Mouse (Mus musculus) stomach, postnatal 0 days (tissue): ENCODE data around the gene Foxc2. TPM values are rescaled to one million over a fixed set of nuclear protein-coding genes. Genes with fewer than 3 reads are reported as not detected.
"Not testable (repeated sequence)": the region's sequence is repeated elsewhere in the genome, so short reads cannot be mapped to it uniquely, and the experiment has no call there.

Experiments
- ATAC-seq: fragments of 200-750 bp; cut with Nextera tagmentation; 2 replicates; pipeline ENCODE4 v1.8.0; 2017; ENCODE audit not compliant: low FRiP score, low TSS enrichment
- DNase-seq: peaks from one replicate; pipeline ENCODE4 v3.0.0-alpha.2; 2016; ENCODE audit warnings: low spot score
- H3K27ac ChIP-seq: fragments of 300-500 bp; sonication (generic); replicated peaks from 2 replicates; pipeline ENCODE4 v1.5.1; 2014; ENCODE audit warnings: mild to moderate bottlenecking, control low read depth
- H3K27me3 ChIP-seq: fragments of 300-500 bp; sonication (generic); 2 replicates; pipeline ENCODE4 v1.6.1; 2014; ENCODE audit warnings: low read length; ENCODE audit not compliant: control insufficient read depth, insufficient read depth
- H3K36me3 ChIP-seq: fragments of 300-500 bp; sonication (generic); 2 replicates; pipeline ENCODE4 v1.6.1; 2014; ENCODE audit warnings: low read length, mixed read lengths; ENCODE audit not compliant: control insufficient read depth, insufficient read depth
- H3K4me1 ChIP-seq: fragments of 300-500 bp; sonication (generic); replicated peaks from 2 replicates; pipeline ENCODE4 v1.6.1; 2014; ENCODE audit warnings: antibody characterized with exemption; ENCODE audit not compliant: control insufficient read depth, insufficient read depth
- H3K4me2 ChIP-seq: fragments of 300-500 bp; sonication (generic); replicated peaks from 2 replicates; pipeline ENCODE4 v1.6.1; 2014; ENCODE audit warnings: low read depth, mild to moderate bottlenecking, control low read depth, moderate library complexity
- H3K4me3 ChIP-seq: fragments of 300-500 bp; sonication (generic); 2 replicates; pipeline ENCODE4 v1.5.1; 2014; ENCODE audit warnings: low read depth, low read length, control low read depth
- H3K9ac ChIP-seq: fragments of 300-500 bp; sonication (generic); 2 replicates; pipeline ENCODE4 v1.6.1; 2014; ENCODE audit warnings: mild to moderate bottlenecking, low read length, control low read depth, mixed read lengths
- H3K9me3 ChIP-seq: fragments of 300-500 bp; sonication (generic); 2 replicates; pipeline ENCODE4 v1.6.1; 2016; ENCODE audit warnings: low read length; ENCODE audit not compliant: control insufficient read depth
- CTCF ChIP-seq: IDR thresholded peaks from 2 replicates; pipeline ENCODE4 v1.5.1; 2016; ENCODE audit warnings: antibody characterized with exemption, low read depth, mild to moderate bottlenecking, moderate library complexity
- EP300 ChIP-seq: optimal IDR thresholded peaks from 2 replicates; pipeline ENCODE3; 2016; ENCODE audit warnings: antibody characterized with exemption
- WGBS: fragments of 180-500 bp; shearing (Covaris S2); extraction: QIAGEN DNeasy Blood & Tissue Kit; methylation state at CpG from one replicate; pipeline ENCODE4 v1.1.7; 2014; 5-methylcytosine and 5-hydroxymethylcytosine counted together
- polyA plus RNA-seq: library from polyadenylated mRNA; unstranded; fragments of >200 nt; fragmentation: Nextera tagmentation; extraction: Ambion mirVana; gene quantifications from 2 replicates; pipeline ENCODE4 v1.2.1, GENCODE M21; 2015

The Foxc2 gene
- polyA plus RNA-seq, 1 experiment from 2014 or later = 0.40 TPM

- DNase-seq (no peak), ATAC-seq (peak; percentile 31; the same call in 1 of the 2 replicates)
- Histone ChIP-seq H3K9me3 (no peaks in the 10 kb centered on the region), H3K4me2 (no peak overlapping the region), H3K36me3 (no peaks in the 10 kb centered on the region), H3K4me3 (no peak overlapping the region), H3K27ac (no peak overlapping the region), H3K27me3 (peaks cover 3% of the 10 kb centered on the region; the same call in 1 of the 2 replicates), H3K9ac (no peak overlapping the region), H3K4me1 (no peaks in the 10 kb centered on the region)
- TF ChIP-seq CTCF (no peak), EP300 (no peak)
- 82% methylated on average over 10 of the region's 10 CpGs for WGBS
These were observed 18.1 kb downstream of the Foxc2 start for GRCm38 (mm10) chr8:121134102-121134501.

GRCm38 (mm10) chr8:121134512-121134911 is 18.5 kb downstream of the Foxc2 start:
- ATAC-seq (no peak; the same call in 1 of the 2 replicates), DNase-seq (no peak)
- WGBS = 87% methylated on average over 11 of the region's 11 CpGs
- H3K9me3 ChIP-seq = no peaks in the 10 kb centered on the region
- H3K27ac ChIP-seq = no peak overlapping the region
- H3K27me3 ChIP-seq = no peaks in the 10 kb centered on the region
- no peak for TF ChIP-seq EP300
- no peak for TF ChIP-seq CTCF
- H3K4me2 ChIP-seq = no peak overlapping the region
- no peaks in the 10 kb centered on the region for H3K36me3 ChIP-seq
- H3K9ac ChIP-seq = no peak overlapping the region
- no peak overlapping the region for H3K4me3 ChIP-seq
- H3K4me1 ChIP-seq = no peaks in the 10 kb centered on the region

- no peak overlapping the region for H3K4me3 ChIP-seq
- ATAC-seq (no peak), DNase-seq (no peak)
- no peaks in the 10 kb centered on the region for H3K4me1 ChIP-seq
- 95% methylated on average over 6 of the region's 6 CpGs for WGBS
- no peaks in the 10 kb centered on the region for H3K36me3 ChIP-seq
- H3K27ac ChIP-seq = no peak overlapping the region
- no peak overlapping the region for H3K4me2 ChIP-seq
- no peak for TF ChIP-seq EP300
- peak; percentile 18; the same call in 1 of the 2 replicates for TF ChIP-seq CTCF
- no peaks in the 10 kb centered on the region for H3K9me3 ChIP-seq
- no peak overlapping the region for H3K9ac ChIP-seq
- no peaks in the 10 kb centered on the region for H3K27me3 ChIP-seq
These were observed 20.9 kb downstream of the Foxc2 start for GRCm38 (mm10) chr8:121136856-121137255.

GRCm38 (mm10) chr8:121145457-121146134 is 29.6 kb downstream of the Foxc2 start:
- H3K27ac ChIP-seq, H3K9ac ChIP-seq, H3K27me3 ChIP-seq, ATAC-seq, H3K9me3 ChIP-seq, H3K4me3 ChIP-seq, H3K4me2 ChIP-seq, H3K4me1 ChIP-seq, H3K36me3 ChIP-seq, DNase-seq: not testable (repeated sequence)
- 60% methylated on average over 4 of the region's 6 CpGs for WGBS

- no peaks in the 10 kb centered on the region for H3K9me3 ChIP-seq
- no peak for ATAC-seq
- no peaks in the 10 kb centered on the region for H3K36me3 ChIP-seq
- no peak for DNase-seq
- H3K4me1 ChIP-seq = no peaks in the 10 kb centered on the region
- no peak overlapping the region for H3K4me3 ChIP-seq
- H3K9ac ChIP-seq = no peak overlapping the region
- no peak for TF ChIP-seq CTCF
- TF ChIP-seq EP300 = no peak
- no peak overlapping the region for H3K27ac ChIP-seq
- no peaks in the 10 kb centered on the region for H3K27me3 ChIP-seq
- WGBS = 18% methylated on average over 8 of the region's 8 CpGs
- no peak overlapping the region for H3K4me2 ChIP-seq
These were observed 32.7 kb downstream of the Foxc2 start for GRCm38 (mm10) chr8:121148573-121149083.

- Histone ChIP-seq H3K27me3 (no peaks in the 10 kb centered on the region), H3K36me3 (no peaks in the 10 kb centered on the region), H3K4me2 (no peak overlapping the region), H3K4me1 (no peaks in the 10 kb centered on the region), H3K9me3 (no peaks in the 10 kb centered on the region), H3K4me3 (no peak overlapping the region), H3K27ac (no peak overlapping the region), H3K9ac (no peak overlapping the region)
- no peak for DNase-seq
- TF ChIP-seq CTCF (no peak), EP300 (no peak)
- peak; percentile 30; the same call in 1 of the 2 replicates for ATAC-seq
- 40% methylated on average over 12 of the region's 12 CpGs for WGBS
These were observed 36.4 kb downstream of the Foxc2 start for GRCm38 (mm10) chr8:121152394-121152793.
